Mouse (Mus musculus) Patski (cell line): ENCODE results near the gene Lce3d. TPM values are rescaled to one million over a fixed set of nuclear protein-coding genes. Genes with fewer than 3 reads are reported as not detected.

Experiments used
- ATAC-seq: fragments of 100-300 bp; one replicate; pipeline ENCODE4 v1.8.0; 2021
- CTCF ChIA-PET: fragments of 350-600 bp; sonication (Branson Sonifier 250); formaldehyde crosslinking; loops from one replicate; lab custom pipeline; 2022; ENCODE audit warnings: inconsistent platforms; lab: Charles Lee
- POLR2A ChIA-PET: fragments of 350-600 bp; sonication (Branson Sonifier 250); formaldehyde crosslinking; loops from one replicate; lab custom pipeline; 2022; ENCODE audit warnings: antibody characterized with exemption, inconsistent platforms; lab: Charles Lee
- DNase-seq: peaks from one replicate; pipeline ENCODE4 v3.0.0-alpha.2; 2011; ENCODE audit warnings: low read depth, low spot score
- H3K27me3 ChIP-seq: fragments of 371-371 bp; one replicate; pipeline ENCODE4 v1.5.1; 2021
- CTCF ChIP-seq: fragments of 100-300 bp; IDR thresholded peaks from one replicate; pipeline ENCODE4 v1.5.1; 2021
- in situ Hi-C: fragments of 300-500 bp; cut with MboI; formaldehyde crosslinking; loops from 3 replicates; pipeline ENCODE4 v1.11.1; 2018; ENCODE audit warnings: low pct_unique_long_range_greater_than_20kb, mixed read lengths
- polyA plus RNA-seq: library from polyadenylated mRNA; unstranded; gene quantifications from one replicate; pipeline ENCODE4 v1.2.3, GENCODE M21; 2021

Gene Lce3d
- polyA plus RNA-seq, 1 experiment from 2014 or later, result 1.1 TPM

DNA sequence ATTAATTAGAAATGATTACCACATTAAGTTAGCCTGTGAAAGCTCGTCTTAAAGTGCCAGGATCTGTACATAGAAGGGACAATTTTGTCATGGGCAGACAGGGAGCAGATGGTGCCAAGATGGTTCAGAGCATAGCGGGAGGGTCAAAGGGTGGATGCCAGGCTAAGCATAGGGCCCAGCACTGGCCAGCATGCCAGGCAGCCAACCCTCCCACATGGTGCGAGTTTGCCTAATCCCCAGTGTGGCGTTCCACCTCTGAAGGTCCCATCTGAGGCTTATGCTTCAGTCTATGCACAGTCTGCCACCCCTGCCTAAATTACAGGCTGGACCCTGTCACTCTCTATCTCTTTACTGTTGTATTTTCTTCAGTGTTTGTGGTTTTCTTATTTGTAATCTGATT is 45.7 kb downstream of the Lce3d start:
- ATAC-seq (no peak), DNase-seq (no peak)
- in situ Hi-C loops, result no loop called here
- no peaks in the 10 kb centered on the region for H3K27me3 ChIP-seq
- ChIA-PET CTCF (interaction anchor here (1.6 to 9.0 kb wide), 4 partner anchors 9 to 100 kb away, joined by 3 to 132 read pairs (median 41); partner anchors contain the start of gene Crct1), POLR2A (no interaction called here)
- no peak for TF ChIP-seq CTCF

Other genes with a start within 250 kb of the Lce3d start
- gene Lce1e, start 248.3 kb upstream of the Lce3d start, polyA plus RNA-seq, result not detected
- gene Lce1f, start 237.0 kb upstream of the Lce3d start, polyA plus RNA-seq, result not detected
- not detected for gene Gm38119, start 218.3 kb upstream of the Lce3d start, polyA plus RNA-seq
- gene Lce1g, start 205.1 kb upstream of the Lce3d start, polyA plus RNA-seq, result not detected
- not detected for gene Lce1h, start 192.3 kb upstream of the Lce3d start, polyA plus RNA-seq
- not detected for gene Lce1i, start 178.5 kb upstream of the Lce3d start, polyA plus RNA-seq
- gene Lce1j, start 166.9 kb upstream of the Lce3d start, polyA plus RNA-seq, result not detected
- not detected for gene Lce1k, start 149.5 kb upstream of the Lce3d start, polyA plus RNA-seq
- gene Kprp, start 130.1 kb upstream of the Lce3d start, polyA plus RNA-seq, result not detected
- gene Lce1l, start 106.1 kb upstream of the Lce3d start, polyA plus RNA-seq, result not detected
- not detected for gene 2310050C09Rik, start 87.2 kb upstream of the Lce3d start, polyA plus RNA-seq
- gene Lce3a, start 31.2 kb upstream of the Lce3d start, polyA plus RNA-seq, result 0.54 TPM
- not detected for gene Lce3b, start 24.4 kb upstream of the Lce3d start, polyA plus RNA-seq
- 2.1 TPM for gene Lce3c, start 12.9 kb upstream of the Lce3d start, polyA plus RNA-seq
- not detected for gene Lce3e, start 9.7 kb downstream of the Lce3d start, polyA plus RNA-seq
- not detected for gene Lce3f, start 34.8 kb downstream of the Lce3d start, polyA plus RNA-seq
- 0.31 TPM for gene Crct1, start 58.3 kb downstream of the Lce3d start, polyA plus RNA-seq
- not detected for gene Lce1m, start 61.7 kb downstream of the Lce3d start, polyA plus RNA-seq
- not detected for gene Gm4858, start 111.4 kb downstream of the Lce3d start, polyA plus RNA-seq
- gene Crnn, start 187.4 kb downstream of the Lce3d start, polyA plus RNA-seq, result not detected
- 0.01 TPM for gene Flg2, start 239.9 kb downstream of the Lce3d start, polyA plus RNA-seq